In the genomic region with DNA sequence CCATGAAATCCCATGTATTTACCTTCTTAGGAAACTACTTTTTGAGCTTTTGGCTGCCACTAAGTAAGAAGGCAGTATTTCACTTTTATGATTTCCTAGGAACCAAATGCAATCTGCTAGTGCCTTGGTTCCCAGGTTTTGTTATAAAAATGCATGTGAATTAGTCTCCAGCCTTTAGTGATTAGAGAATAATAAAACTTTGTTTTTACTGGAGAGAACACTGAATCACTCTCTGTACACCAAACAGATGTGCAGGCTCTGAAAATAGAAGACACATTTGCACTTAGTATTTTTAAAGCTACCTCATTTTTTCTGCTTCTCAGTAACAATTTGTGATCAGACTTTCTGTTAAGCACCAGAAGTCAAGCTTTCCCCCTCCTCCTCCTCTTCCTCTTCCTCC, we compare ENCODE assay signal across 24 mouse cellular contexts.
DNase-seq lines count a peak whose midpoint lies in the region; ATAC-seq lines count a peak whose summit lies in the region.
"Had no signal": no experiment of that assay in that cellular context is flagged by ENCODE, and none has a peak within 500 bp of the region (broad histone marks: within the 10 kb centered on the region; RNA-seq: fewer than 3 reads in every experiment).

No protein-coding gene starts in this region.

- ATAC-seq in kidney, embryonic 14.5 days (ENCODE audit: low FRiP score, low TSS enrichment) = peak; percentile 65
- 0 out of 2 replicates have a peak, but pooled peaks have one; percentile 56 for ATAC-seq in limb, embryonic 12.5 days (ENCODE audit: insufficient number of reproducible peaks, insufficient read depth, low FRiP score, low TSS enrichment, low read depth)
- no peak for ATAC-seq in erythroblast, adult 5-6 weeks (replicated peaks; ENCODE audit: low FRiP score, poor library complexity, severe bottlenecking)
- ATAC-seq in midbrain, embryonic 16.5 days = no peak
- ATAC-seq: forebrain, embryonic 14.5 days; hindbrain, postnatal 0 days had no signal

- no peaks in the 10 kb centered on the region for H3K4me1 ChIP-seq in kidney, embryonic 14.5 days (ENCODE audit: control insufficient read depth, insufficient read depth, low read length)
- H3K4me1 ChIP-seq in limb, embryonic 12.5 days (replicated peaks) = peaks cover 9% of the 10 kb centered on the region; the same call in 1 of the 2 replicates
- peaks cover 12% of the 10 kb centered on the region for H3K4me1 ChIP-seq in limb, embryonic 10.5 days
- no peaks in the 10 kb centered on the region for H3K4me1 ChIP-seq in midbrain, embryonic 16.5 days (ENCODE audit: control insufficient read depth, insufficient read depth, low read length)
- H3K4me1 ChIP-seq: forebrain, embryonic 10.5 days; heart, embryonic 15.5 days; hindbrain, embryonic 13.5 days had no signal

- H3K4me3 ChIP-seq in kidney, embryonic 14.5 days (ENCODE audit: low read length) = no peak overlapping the region
- no peak overlapping the region for H3K4me3 ChIP-seq in limb, embryonic 12.5 days (replicated peaks)
- H3K4me3 ChIP-seq in limb, embryonic 10.5 days = no peak overlapping the region
- H3K4me3 ChIP-seq in midbrain, embryonic 16.5 days (ENCODE audit: low read depth, low read length) = no peak overlapping the region
- H3K4me3 ChIP-seq: embryonic facial prominence, embryonic 13.5 days; erythroblast, embryonic 14.5 days; forebrain, embryonic 10.5 days; heart, embryonic 15.5 days; hindbrain, embryonic 13.5 days had no signal

- H3K9me3 ChIP-seq in kidney, embryonic 14.5 days (ENCODE audit: control insufficient read depth, low read length) = 0 out of 2 replicates have a peak, but pooled peaks cover 3% of the 10 kb centered on the region
- no peaks in the 10 kb centered on the region for H3K9me3 ChIP-seq in limb, embryonic 12.5 days
- H3K9me3 ChIP-seq in limb, embryonic 10.5 days (replicated peaks) = 0 out of 2 replicates have a peak, but pooled peaks cover 2% of the 10 kb centered on the region
- H3K9me3 ChIP-seq in midbrain, embryonic 16.5 days (replicated peaks; ENCODE audit: control insufficient read depth, low read length, poor library complexity, severe bottlenecking) = 0 out of 2 replicates have a peak, but pooled peaks cover 3% of the 10 kb centered on the region
- H3K9me3 ChIP-seq: embryonic facial prominence, embryonic 13.5 days; forebrain, embryonic 10.5 days; heart, embryonic 15.5 days had no signal

- H3K27ac ChIP-seq in kidney, embryonic 14.5 days (ENCODE audit: low read depth, low read length) = peak overlapping the region; percentile 6; the same call in 1 of the 2 replicates
- peak overlapping the region; percentile 66; the same call in 1 of the 2 replicates for H3K27ac ChIP-seq in limb, embryonic 12.5 days
- H3K27ac ChIP-seq in limb, embryonic 10.5 days = no peak overlapping the region
- H3K27ac ChIP-seq in midbrain, embryonic 16.5 days (ENCODE audit: low read length) = no peak overlapping the region
- H3K27ac ChIP-seq: embryonic facial prominence, embryonic 13.5 days; forebrain, embryonic 10.5 days; heart, embryonic 15.5 days; hindbrain, embryonic 13.5 days; hindbrain, postnatal 0 days had no signal

- no peaks in the 10 kb centered on the region for H3K36me3 ChIP-seq in kidney, embryonic 14.5 days (ENCODE audit: control insufficient read depth, insufficient read depth, low read length)
- H3K36me3 ChIP-seq in limb, embryonic 12.5 days = no peaks in the 10 kb centered on the region
- no peaks in the 10 kb centered on the region for H3K36me3 ChIP-seq in limb, embryonic 10.5 days
- H3K36me3 ChIP-seq in midbrain, embryonic 16.5 days (ENCODE audit: control insufficient read depth, insufficient read depth, low read length) = no peaks in the 10 kb centered on the region
- H3K36me3 ChIP-seq: embryonic facial prominence, embryonic 13.5 days; forebrain, embryonic 10.5 days; heart, embryonic 15.5 days; hindbrain, embryonic 13.5 days had no signal

- no peak for DNase-seq in kidney, postnatal 25 days
- DNase-seq in limb, embryonic 10.5 days (ENCODE audit: low spot score) = no peak
- peak; percentile 30 for DNase-seq in hindlimb bud, embryonic 11.5 days (ENCODE audit: extremely low spot score, low read depth, low spot score)
- DNase-seq in telencephalon, adult 2 months (ENCODE audit: low read depth, low spot score) = peak; percentile 31
- DNase-seq: adrenal gland, adult 2 months; adrenal gland, postnatal 25 days; cerebellum, adult 2 months; cerebellum, postnatal 10 days; embryo, embryonic 11 days; gastrocnemius, postnatal 10 days; heart, adult 18-20 months; heart, postnatal 14 days had no signal

- H3K4me2 ChIP-seq in kidney, embryonic 14.5 days (replicated peaks; ENCODE audit: low read depth, low read length) = no peak overlapping the region
- no peak overlapping the region for H3K4me2 ChIP-seq in limb, embryonic 12.5 days
- no peak overlapping the region for H3K4me2 ChIP-seq in midbrain, embryonic 16.5 days (ENCODE audit: low read length)
- H3K4me2 ChIP-seq: embryonic facial prominence, embryonic 13.5 days; heart, embryonic 11.5 days; heart, embryonic 15.5 days; hindbrain, embryonic 13.5 days had no signal

- H3K9ac ChIP-seq in kidney, embryonic 14.5 days (ENCODE audit: low read depth, low read length) = no peak overlapping the region
- no peak overlapping the region for H3K9ac ChIP-seq in limb, embryonic 12.5 days (replicated peaks)
- H3K9ac ChIP-seq in midbrain, embryonic 16.5 days (ENCODE audit: low read depth, low read length) = no peak overlapping the region
- H3K9ac ChIP-seq: embryonic facial prominence, embryonic 13.5 days; heart, embryonic 15.5 days; hindbrain, embryonic 13.5 days had no signal

- H3K27me3 ChIP-seq in kidney, embryonic 14.5 days (ENCODE audit: control insufficient read depth, insufficient read depth, low read length) = no peaks in the 10 kb centered on the region
- no peaks in the 10 kb centered on the region for H3K27me3 ChIP-seq in limb, embryonic 12.5 days
- H3K27me3 ChIP-seq in limb, embryonic 10.5 days (ENCODE audit: low read depth, poor library complexity, severe bottlenecking) = no peaks in the 10 kb centered on the region
- H3K27me3 ChIP-seq in midbrain, embryonic 16.5 days (ENCODE audit: control insufficient read depth, insufficient read depth, low read depth, low read length) = no peaks in the 10 kb centered on the region
- H3K27me3 ChIP-seq: embryonic facial prominence, embryonic 13.5 days; heart, embryonic 15.5 days; hindbrain, embryonic 13.5 days had no signal

Comparison
In these comparisons a context has a peak if more than half of its experiments do, and no peak if none do; other contexts are left out.
1. H3K27ac ChIP-seq: peak in kidney, embryonic 14.5 days (single experiment) and limb, embryonic 12.5 days (single experiment); none in limb, embryonic 10.5 days (single experiment) and midbrain, embryonic 16.5 days (single experiment).
2. ATAC-seq: peak in kidney, embryonic 14.5 days (single experiment) and limb, embryonic 12.5 days (single experiment); none in erythroblast, adult 5-6 weeks (single experiment) and midbrain, embryonic 16.5 days (single experiment).
3. DNase-seq: peak in hindlimb bud, embryonic 11.5 days (single experiment) and telencephalon, adult 2 months (single experiment); none in kidney, postnatal 25 days (0 of 2) and limb, embryonic 10.5 days (single experiment).